Mouse (Mus musculus) midbrain, embryonic 11.5 days (tissue): ENCODE measurements at regions not wholly inside any gene's neighbourhood (a gene's known extent, or its start where the extent isn't known, plus 50 kb on each side); places are given as distances from the start of the nearest gene placed in this dataset.

Experiments used
- ATAC-seq: fragments of 200-750 bp; cut with Nextera tagmentation; 2 replicates; pipeline ENCODE4 v1.8.0; 2017; ENCODE audit warnings: moderate TSS enrichment, moderate library complexity; ENCODE audit not compliant: low FRiP score
- DNase-seq: peaks from one replicate; pipeline ENCODE4 v3.0.0; 2015; ENCODE audit warnings: low spot score; ENCODE audit errors: missing footprints
- H3K27ac ChIP-seq: fragments of 300-500 bp; sonication (generic); 2 replicates; pipeline ENCODE4 v1.5.1; 2014; ENCODE audit warnings: low read depth, low read length
- H3K27me3 ChIP-seq: fragments of 300-500 bp; sonication (generic); 2 replicates; pipeline ENCODE4 v1.6.1; 2014; ENCODE audit warnings: mild to moderate bottlenecking, low read length, moderate library complexity, mixed read lengths; ENCODE audit not compliant: control insufficient read depth, insufficient read depth
- H3K36me3 ChIP-seq: fragments of 300-500 bp; sonication (generic); 2 replicates; pipeline ENCODE4 v1.6.1; 2014; ENCODE audit warnings: mild to moderate bottlenecking, low read length, moderate library complexity, mixed read lengths; ENCODE audit not compliant: control insufficient read depth, insufficient read depth
- H3K4me1 ChIP-seq: fragments of 300-500 bp; sonication (generic); 2 replicates; pipeline ENCODE4 v1.6.1; 2014; ENCODE audit warnings: low read length; ENCODE audit not compliant: control insufficient read depth, insufficient read depth
- H3K4me2 ChIP-seq: fragments of 300-500 bp; sonication (generic); 2 replicates; pipeline ENCODE4 v1.6.1; 2014; ENCODE audit warnings: mild to moderate bottlenecking, moderate library complexity
- H3K4me3 ChIP-seq: fragments of 300-500 bp; sonication (generic); 2 replicates; pipeline ENCODE4 v1.5.1; 2014; ENCODE audit warnings: low read depth, low read length
- H3K9ac ChIP-seq: fragments of 300-500 bp; sonication (generic); 2 replicates; pipeline ENCODE4 v1.6.1; 2014; ENCODE audit warnings: low read length
- H3K9me3 ChIP-seq: fragments of 300-500 bp; sonication (generic); 2 replicates; pipeline ENCODE4 v1.6.1; 2016; ENCODE audit warnings: low read length; ENCODE audit not compliant: control insufficient read depth
- WGBS: fragments of 180-500 bp; shearing (Covaris S2); extraction: QIAGEN DNeasy Blood & Tissue Kit; methylation state at CpG from one replicate; pipeline ENCODE4 v1.1.7; 2014; 5-methylcytosine and 5-hydroxymethylcytosine counted together

- Histone ChIP-seq H3K27ac (no peak overlapping the region), H3K36me3 (no peaks in the 10 kb centered on the region), H3K4me1 (no peaks in the 10 kb centered on the region), H3K9ac (no peak overlapping the region), H3K9me3 (no peaks in the 10 kb centered on the region), H3K27me3 (no peaks in the 10 kb centered on the region), H3K4me2 (no peak overlapping the region), H3K4me3 (no peak overlapping the region)
- WGBS, result 67% methylated on average over 2 of the region's 2 CpGs
- DNase-seq (no peak), ATAC-seq (no peak)
Measured at GRCm38 (mm10) chr2:99726501-99726900, 1059.4 kb upstream of the Gm10800 start.

GRCm38 (mm10) chr2:99702171-99702981 is 1035.3 kb upstream of the Gm10800 start:
- Histone ChIP-seq H3K9me3 (no peaks in the 10 kb centered on the region), H3K27me3 (no peaks in the 10 kb centered on the region), H3K9ac (no peak overlapping the region), H3K36me3 (no peaks in the 10 kb centered on the region), H3K4me1 (no peaks in the 10 kb centered on the region), H3K27ac (no peak overlapping the region), H3K4me3 (no peak overlapping the region), H3K4me2 (no peak overlapping the region)
- WGBS, result 43% methylated on average over 8 of the region's 8 CpGs
- ATAC-seq, result peak; percentile 79
- peak; percentile 86 for DNase-seq

GRCm38 (mm10) chr2:99692713-99693112 is 1025.6 kb upstream of the Gm10800 start:
- no peak for ATAC-seq
- H3K36me3 ChIP-seq, result no peaks in the 10 kb centered on the region
- no peak overlapping the region for H3K9ac ChIP-seq
- H3K4me3 ChIP-seq, result no peak overlapping the region
- H3K9me3 ChIP-seq, result no peaks in the 10 kb centered on the region
- no peak overlapping the region for H3K4me2 ChIP-seq
- WGBS, result 84% methylated on average over 2 of the region's 2 CpGs
- H3K27me3 ChIP-seq, result no peaks in the 10 kb centered on the region
- H3K4me1 ChIP-seq, result no peaks in the 10 kb centered on the region
- DNase-seq, result no peak
- H3K27ac ChIP-seq, result no peak overlapping the region
